Mouse (Mus musculus): ENCODE measurements at regions not wholly inside any gene's neighbourhood (a gene's known extent, or its start where the extent isn't known, plus 50 kb on each side); places are given as distances from the start of the nearest gene placed in this dataset.

DNA sequence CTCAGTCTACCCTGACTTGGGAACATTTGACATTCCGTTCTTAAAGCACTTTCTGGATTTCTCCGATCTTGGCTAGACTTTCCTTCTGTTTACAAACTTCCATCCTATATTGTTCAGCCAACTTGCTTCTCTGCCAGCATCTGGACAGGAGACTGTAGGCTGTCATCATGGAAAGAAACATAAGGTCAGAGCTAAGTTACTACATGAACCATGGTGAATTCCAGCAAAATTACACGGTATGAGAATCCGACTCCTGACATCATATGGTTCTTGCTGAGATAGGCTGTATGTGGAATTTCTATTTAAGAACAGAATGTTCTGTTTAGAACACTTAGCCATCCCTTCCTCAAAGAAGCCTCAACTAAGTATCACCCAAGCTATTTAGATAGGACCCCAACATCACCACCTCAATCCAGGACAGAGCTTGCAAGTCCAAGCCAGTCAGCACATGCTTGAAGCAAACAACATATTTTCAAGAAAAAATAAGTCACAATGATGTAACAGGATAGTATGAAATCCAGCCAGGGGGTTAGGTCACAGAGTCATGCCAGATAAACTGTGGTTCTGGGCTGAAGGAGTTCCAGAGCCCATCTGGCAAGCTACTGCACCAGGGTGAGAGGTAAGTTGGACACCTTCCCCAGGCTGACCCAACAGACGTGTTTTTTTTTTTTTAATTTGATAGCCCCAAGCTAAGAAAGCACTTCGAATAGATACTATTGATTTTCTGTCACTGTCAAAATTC is 52.9 kb upstream of the Thbs1 start:
- intact Hi-C loops (cut with DNase I), result no loop called here
- no peak for DNase-seq

DNA sequence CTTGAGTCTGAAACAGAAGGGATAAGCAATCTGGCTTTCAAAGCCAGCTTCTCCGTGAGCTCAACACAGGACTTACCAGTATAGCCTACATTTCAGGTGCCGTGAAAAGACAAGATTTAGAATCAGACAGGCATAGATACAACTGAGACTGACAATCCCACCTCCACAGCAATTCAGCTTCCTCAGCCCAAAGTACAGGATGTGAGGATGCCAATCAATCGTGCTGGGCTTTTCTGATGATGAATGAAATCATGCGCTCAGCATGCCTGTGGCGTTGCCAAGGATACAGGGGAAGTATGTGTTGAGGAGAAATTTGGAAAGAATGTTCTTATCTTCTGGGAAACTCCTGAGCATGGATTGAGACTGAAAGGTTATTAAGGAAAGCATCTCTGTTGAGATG is 50.4 kb upstream of the Thbs1 start:
- no peak for DNase-seq
- intact Hi-C loops (cut with DNase I), result no loop called here
